8 mouse cellular contexts compared by ENCODE assay signal in the genomic region with DNA sequence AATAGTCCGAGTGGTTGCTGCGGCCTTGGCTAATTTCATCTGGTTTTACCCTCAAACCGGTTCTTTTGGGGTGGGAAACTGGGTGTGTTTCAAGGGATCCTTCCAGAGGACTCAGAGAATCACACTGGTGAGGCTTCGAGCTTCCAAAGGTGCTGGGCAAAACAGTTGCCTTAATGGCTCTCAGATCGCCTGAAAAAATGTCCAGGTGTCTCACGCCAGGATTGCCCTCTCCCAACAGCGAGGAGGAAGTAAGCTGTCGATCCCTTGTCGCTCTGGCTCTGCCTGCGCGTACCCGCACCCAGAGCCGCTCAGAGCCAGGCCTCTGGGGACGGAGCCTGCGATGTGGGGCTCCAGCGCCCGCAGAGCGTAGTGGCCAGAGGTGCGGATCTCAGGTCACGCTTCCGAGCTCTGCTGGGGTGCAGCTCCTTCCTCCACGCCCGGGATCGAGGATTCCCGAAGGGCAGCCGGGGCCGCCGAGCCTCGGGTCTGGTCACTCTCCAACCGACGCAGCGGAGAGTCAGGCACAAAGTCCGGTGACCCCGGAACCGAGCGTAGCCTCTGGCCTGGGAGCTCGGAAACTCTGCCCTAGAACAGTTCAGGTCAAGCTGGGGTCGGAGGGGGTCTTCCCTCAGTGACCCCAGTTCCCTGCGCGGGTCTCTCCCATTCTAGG. TPM values are rescaled to one million over a fixed set of nuclear protein-coding genes. Genes with fewer than 3 reads are reported as not detected.
DNase-seq lines count a peak whose midpoint lies in the region; ATAC-seq and TF ChIP-seq lines count a peak whose summit lies in the region.

No protein-coding gene starts in this region.

- TF ChIP-seq CTCF in brain, embryonic 14.5 days (IDR thresholded peaks at IDR 0.05; ENCODE audit: borderline replicate concordance, extremely low read depth, insufficient read depth, insufficient read length): no peak

- TF ChIP-seq POLR2A in brain, embryonic 14.5 days (IDR thresholded peaks at IDR 0.05; ENCODE audit: borderline replicate concordance, extremely low read depth, insufficient read depth, insufficient read length, poor library complexity, severe bottlenecking): no peak

- H3K27ac ChIP-seq in hindbrain, embryonic 14.5 days: peak overlapping the region; percentile 90
- H3K27ac ChIP-seq in stomach, embryonic 15.5 days: no peak overlapping the region

- WGBS in hindbrain, embryonic 14.5 days: 1% methylated on average over 40 of the region's 40 CpGs
- 8% methylated on average over 40 of the region's 40 CpGs for WGBS in stomach, embryonic 15.5 days

- peaks cover 59% of the 10 kb centered on the region for H3K27me3 ChIP-seq in hindbrain, embryonic 14.5 days (ENCODE audit: control insufficient read depth, insufficient read depth, low read length)
- H3K27me3 ChIP-seq in stomach, embryonic 15.5 days (replicated peaks): peaks cover 81% of the 10 kb centered on the region

- no peaks in the 10 kb centered on the region for H3K9me3 ChIP-seq in hindbrain, embryonic 14.5 days (ENCODE audit: control insufficient read depth, low read length)
- no peaks in the 10 kb centered on the region for H3K9me3 ChIP-seq in stomach, embryonic 15.5 days

- peaks cover 17% of the 10 kb centered on the region; the same call in 1 of the 2 replicates for H3K4me1 ChIP-seq in hindbrain, embryonic 14.5 days (replicated peaks; ENCODE audit: control insufficient read depth, insufficient read depth, low read length)
- H3K4me1 ChIP-seq in stomach, embryonic 15.5 days: peaks cover 29% of the 10 kb centered on the region

- no peak for ATAC-seq in hindbrain, embryonic 14.5 days (ENCODE audit: low FRiP score)
- ATAC-seq in stomach, embryonic 15.5 days (ENCODE audit: insufficient read depth, low FRiP score, low read depth): no peak
- no peak for ATAC-seq in CD4-positive, CD25-positive, alpha-beta regulatory T cell, adult 4 months

- H3K4me3 ChIP-seq in hindbrain, embryonic 14.5 days (replicated peaks; ENCODE audit: low read length): peak overlapping the region; percentile 54
- H3K4me3 ChIP-seq in stomach, embryonic 15.5 days (replicated peaks): peak overlapping the region; percentile 51

- peak overlapping the region; percentile 75 for H3K9ac ChIP-seq in hindbrain, embryonic 14.5 days
- H3K9ac ChIP-seq in stomach, embryonic 15.5 days: no peak overlapping the region

- DNase-seq in ES-CJ7 (ENCODE audit: low read depth, low spot score) (peak; percentile 56), liver (peak; percentile 27)
- DNase-seq in brain, embryonic 14.5 days (ENCODE audit: low read depth): peak; percentile 54
- no peak for DNase-seq in hindbrain, embryonic 14.5 days (ENCODE audit: low spot score)
- no peak for DNase-seq in frontal cortex, postnatal 36 days (ENCODE audit: low spot score in 2 of 2)
- DNase-seq in spleen, postnatal 14 days (ENCODE audit: low spot score in 2 of 2): no peak

- peak overlapping the region; percentile 82 for H3K4me2 ChIP-seq in hindbrain, embryonic 14.5 days (replicated peaks)
- H3K4me2 ChIP-seq in stomach, embryonic 15.5 days: peak overlapping the region; percentile 89

- no peaks in the 10 kb centered on the region for H3K36me3 ChIP-seq in hindbrain, embryonic 14.5 days (replicated peaks; ENCODE audit: control insufficient read depth, insufficient read depth)
- no peaks in the 10 kb centered on the region for H3K36me3 ChIP-seq in stomach, embryonic 15.5 days

RNA-seq across cellular contexts. Expression of a gene that starts 3.1 kb away (rescaled TPM):
- polyA plus RNA-seq in brain, embryonic 14.5 days (2012; rRNA removed): 23.3 TPM in 2 replicates
- polyA plus RNA-seq in hindbrain, embryonic 14.5 days (2014; fragmentation: Nextera tagmentation; extraction: Ambion mirVana): 9.7 and 9.9 TPM in 2 replicates
- polyA plus RNA-seq in stomach, embryonic 15.5 days (2015; fragmentation: Nextera tagmentation; extraction: Ambion mirVana): 1.2 and 1.4 TPM in 2 replicates
- not detected for polyA plus RNA-seq in CD4-positive, CD25-positive, alpha-beta regulatory T cell, adult 4 months (2017; shearing (Covaris generic))

Comparison
In these comparisons a context has a peak if more than half of its experiments do, and no peak if none do; other contexts are left out.
1. DNase-seq: peak in ES-CJ7 (single experiment), brain, embryonic 14.5 days (single experiment) and liver (single experiment); none in hindbrain, embryonic 14.5 days (single experiment), frontal cortex, postnatal 36 days (0 of 2) and spleen, postnatal 14 days (0 of 2).